Mouse (Mus musculus) lung, postnatal 0 days (tissue): ENCODE data around the gene 9530053A07Rik. TPM values are rescaled to one million over a fixed set of nuclear protein-coding genes. Genes with fewer than 3 reads are reported as not detected.
A peak's percentile ranks its signal among the peaks of the same experiment; 100 is the strongest.
"Not testable (repeated sequence)": the region's sequence is repeated elsewhere in the genome, so short reads cannot be mapped to it uniquely, and the experiment has no call there.

Experiments used
- ATAC-seq: fragments of 200-750 bp; cut with Nextera tagmentation; 2 replicates; pipeline ENCODE4 v1.8.0; 2017; ENCODE audit warnings: moderate library complexity
- DNase-seq: peaks from one replicate; pipeline ENCODE4 v3.0.0-alpha.2; 2016; ENCODE audit warnings: low spot score
- H3K27ac ChIP-seq: fragments of 300-500 bp; sonication (generic); 2 replicates; pipeline ENCODE4 v1.5.1; 2014; ENCODE audit warnings: antibody characterized with exemption, mild to moderate bottlenecking, low read length, mixed read lengths
- H3K27me3 ChIP-seq: fragments of 300-500 bp; sonication (generic); replicated peaks from 2 replicates; pipeline ENCODE4 v1.6.1; 2014; ENCODE audit warnings: low read length, mixed read lengths; ENCODE audit not compliant: insufficient read depth
- H3K36me3 ChIP-seq: fragments of 300-500 bp; sonication (generic); 2 replicates; pipeline ENCODE4 v1.6.1; 2014; ENCODE audit warnings: low read length, mixed read lengths; ENCODE audit not compliant: insufficient read depth
- H3K4me1 ChIP-seq: fragments of 300-500 bp; sonication (generic); 2 replicates; pipeline ENCODE4 v1.6.1; 2014; ENCODE audit warnings: antibody characterized with exemption, low read depth, low read length, mixed read lengths; ENCODE audit not compliant: insufficient read depth
- H3K4me2 ChIP-seq: fragments of 300-500 bp; sonication (generic); replicated peaks from 2 replicates; pipeline ENCODE4 v1.6.1; 2014; ENCODE audit warnings: low read depth, mild to moderate bottlenecking, low read length, moderate library complexity, mixed read lengths
- H3K4me3 ChIP-seq: fragments of 300-500 bp; sonication (generic); 2 replicates; pipeline ENCODE4 v1.5.1; 2014; ENCODE audit warnings: low read depth, low read length
- H3K9ac ChIP-seq: fragments of 300-500 bp; sonication (generic); replicated peaks from 2 replicates; pipeline ENCODE4 v1.6.1; 2014; ENCODE audit warnings: low read depth, mild to moderate bottlenecking
- H3K9me3 ChIP-seq: fragments of 300-500 bp; sonication (generic); 2 replicates; pipeline ENCODE4 v1.6.1; 2016; ENCODE audit warnings: low read length, mixed read lengths
- CTCF ChIP-seq: IDR thresholded peaks from 2 replicates; pipeline ENCODE4 v1.5.1; 2016; ENCODE audit warnings: antibody characterized with exemption, mild to moderate bottlenecking
- EP300 ChIP-seq: IDR thresholded peaks from 2 replicates; pipeline ENCODE4 v1.6.1; 2016; ENCODE audit warnings: antibody characterized with exemption, mild to moderate bottlenecking, control low read depth
- WGBS: fragments of 180-500 bp; shearing (Covaris S2); extraction: QIAGEN DNeasy Blood & Tissue Kit; methylation state at CpG from one replicate; pipeline ENCODE4 v1.1.7; 2014; 5-methylcytosine and 5-hydroxymethylcytosine counted together
- polyA plus RNA-seq: library from polyadenylated mRNA; unstranded; fragments of >200 nt; fragmentation: Nextera tagmentation; extraction: Ambion mirVana; gene quantifications from 2 replicates; pipeline ENCODE4 v1.2.1, GENCODE M21; 2015

9530053A07Rik gene
- 0.50 and 0.51 TPM in 2 replicates for polyA plus RNA-seq

DNA sequence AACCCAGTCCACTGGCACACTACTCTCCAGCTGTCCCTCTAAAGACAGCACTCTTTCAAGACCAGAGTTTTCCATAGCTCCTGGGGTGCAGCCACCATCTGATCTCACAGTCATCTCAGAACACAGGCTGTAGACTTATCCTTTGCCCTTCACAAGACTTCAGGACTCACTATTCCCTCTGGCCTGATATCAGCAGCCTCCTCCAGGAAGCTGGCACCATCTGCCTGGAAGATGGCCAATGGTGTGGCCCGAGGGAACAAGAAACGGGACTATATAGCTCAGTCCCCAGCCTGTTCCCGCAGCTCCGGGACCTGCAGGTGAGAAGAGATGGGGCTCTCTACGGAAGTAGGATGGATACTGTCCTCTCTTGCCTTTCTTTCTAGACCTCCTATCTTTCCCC lies at the start of gene 9530053A07Rik:
TSS of gene 9530053A07Rik (plus strand) at position 301 of the 400 bp plus-strand sequence.
- H3K4me3 ChIP-seq = no peak within 1 kb of the TSS
- 75% methylated on average over 5 of the region's 5 CpGs for WGBS
- no peak within 1 kb of the TSS for H3K9ac ChIP-seq
- ATAC-seq (no peak), DNase-seq (no peak)
- no peak within 1 kb of the TSS for H3K4me2 ChIP-seq
- no peak for TF ChIP-seq EP300
- TF ChIP-seq CTCF = no peak
- no peaks in the 10 kb centered on the region for H3K27me3 ChIP-seq
- H3K36me3 ChIP-seq = no peaks in the 10 kb centered on the region
- no peak within 1 kb of the TSS for H3K27ac ChIP-seq
- no peaks in the 10 kb centered on the region for H3K9me3 ChIP-seq
- H3K4me1 ChIP-seq = no peaks in the 10 kb centered on the region

GRCm38 (mm10) chr7:28084215-28084614 lies 45.1 kb upstream of the 9530053A07Rik start:
- Histone ChIP-seq H3K27ac (no peak overlapping the region), H3K4me3 (no peak overlapping the region), H3K4me2 (no peak overlapping the region), H3K27me3 (no peaks in the 10 kb centered on the region), H3K36me3 (no peaks in the 10 kb centered on the region), H3K4me1 (no peaks in the 10 kb centered on the region), H3K9ac (no peak overlapping the region), H3K9me3 (no peaks in the 10 kb centered on the region)
- WGBS = 71% methylated on average over 7 of the region's 7 CpGs
- TF ChIP-seq CTCF (no peak), EP300 (no peak)
- no peak for ATAC-seq
- DNase-seq = no peak

DNA sequence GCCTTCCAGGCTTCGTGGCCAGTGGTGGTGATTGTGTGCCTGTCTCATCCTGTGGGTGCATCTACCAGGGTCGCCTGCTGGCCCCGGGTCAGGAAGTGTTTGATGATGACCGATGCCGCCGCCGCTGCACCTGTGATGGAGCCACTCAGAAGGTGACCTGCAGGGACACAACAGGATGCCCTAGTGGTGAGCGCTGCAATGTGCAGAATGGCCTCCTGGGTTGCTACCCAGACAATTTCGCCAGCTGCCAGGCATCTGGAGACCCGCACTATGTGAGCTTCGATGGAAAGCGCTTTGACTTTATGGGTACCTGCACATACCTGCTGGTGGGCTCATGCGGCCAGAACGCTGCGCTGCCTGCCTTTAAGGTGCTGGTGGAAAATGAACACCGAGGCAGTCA lies 43.0 kb upstream of the 9530053A07Rik start:
- no peaks in the 10 kb centered on the region for H3K4me1 ChIP-seq
- no peak overlapping the region for H3K4me3 ChIP-seq
- H3K9me3 ChIP-seq = no peaks in the 10 kb centered on the region
- 75% methylated on average over 16 of the region's 16 CpGs for WGBS
- DNase-seq = no peak
- H3K9ac ChIP-seq = no peak overlapping the region
- no peak overlapping the region for H3K4me2 ChIP-seq
- no peaks in the 10 kb centered on the region for H3K36me3 ChIP-seq
- H3K27ac ChIP-seq = no peak overlapping the region
- no peak for ATAC-seq
- H3K27me3 ChIP-seq = no peaks in the 10 kb centered on the region
- no peak for TF ChIP-seq CTCF
- no peak for TF ChIP-seq EP300

DNA sequence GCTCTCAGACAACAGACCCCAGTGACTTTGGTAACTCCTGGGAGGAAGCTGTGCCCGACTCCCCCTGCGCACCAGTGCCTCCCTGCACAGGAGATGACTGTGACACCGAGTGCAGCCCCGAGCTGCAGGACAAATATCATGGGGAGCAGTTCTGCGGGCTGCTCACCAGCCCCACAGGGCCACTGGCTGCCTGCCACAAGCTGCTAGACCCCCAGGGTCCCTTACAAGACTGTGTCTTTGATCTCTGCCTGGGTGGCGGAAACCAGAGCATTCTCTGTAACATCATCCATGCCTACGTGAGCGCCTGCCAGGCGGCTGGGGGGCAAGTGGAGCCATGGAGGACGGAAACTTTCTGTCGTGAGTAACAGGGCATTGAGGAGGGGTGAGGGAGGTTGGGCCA lies 35.7 kb upstream of the 9530053A07Rik start:
- H3K4me2 ChIP-seq = no peak overlapping the region
- H3K27ac ChIP-seq = no peak overlapping the region
- no peaks in the 10 kb centered on the region for H3K9me3 ChIP-seq
- H3K4me3 ChIP-seq = no peak overlapping the region
- no peak for ATAC-seq
- H3K4me1 ChIP-seq = no peaks in the 10 kb centered on the region
- no peaks in the 10 kb centered on the region for H3K27me3 ChIP-seq
- no peaks in the 10 kb centered on the region for H3K36me3 ChIP-seq
- H3K9ac ChIP-seq = no peak overlapping the region
- WGBS = 38% methylated on average over 11 of the region's 11 CpGs
- TF ChIP-seq CTCF = no peak
- TF ChIP-seq EP300 = no peak
- no peak for DNase-seq

- Histone ChIP-seq H3K4me1 (no peaks in the 10 kb centered on the region), H3K4me3 (no peak overlapping the region), H3K27ac (no peak overlapping the region), H3K9ac (no peak overlapping the region), H3K36me3 (no peaks in the 10 kb centered on the region), H3K4me2 (no peak overlapping the region), H3K27me3 (no peaks in the 10 kb centered on the region), H3K9me3 (no peaks in the 10 kb centered on the region)
- TF ChIP-seq CTCF (no peak), EP300 (no peak)
- 90% methylated on average over 16 of the region's 16 CpGs for WGBS
- DNase-seq = no peak
- ATAC-seq = no peak
Measured at GRCm38 (mm10) chr7:28099101-28099500, 30.2 kb upstream of the 9530053A07Rik start.

DNA sequence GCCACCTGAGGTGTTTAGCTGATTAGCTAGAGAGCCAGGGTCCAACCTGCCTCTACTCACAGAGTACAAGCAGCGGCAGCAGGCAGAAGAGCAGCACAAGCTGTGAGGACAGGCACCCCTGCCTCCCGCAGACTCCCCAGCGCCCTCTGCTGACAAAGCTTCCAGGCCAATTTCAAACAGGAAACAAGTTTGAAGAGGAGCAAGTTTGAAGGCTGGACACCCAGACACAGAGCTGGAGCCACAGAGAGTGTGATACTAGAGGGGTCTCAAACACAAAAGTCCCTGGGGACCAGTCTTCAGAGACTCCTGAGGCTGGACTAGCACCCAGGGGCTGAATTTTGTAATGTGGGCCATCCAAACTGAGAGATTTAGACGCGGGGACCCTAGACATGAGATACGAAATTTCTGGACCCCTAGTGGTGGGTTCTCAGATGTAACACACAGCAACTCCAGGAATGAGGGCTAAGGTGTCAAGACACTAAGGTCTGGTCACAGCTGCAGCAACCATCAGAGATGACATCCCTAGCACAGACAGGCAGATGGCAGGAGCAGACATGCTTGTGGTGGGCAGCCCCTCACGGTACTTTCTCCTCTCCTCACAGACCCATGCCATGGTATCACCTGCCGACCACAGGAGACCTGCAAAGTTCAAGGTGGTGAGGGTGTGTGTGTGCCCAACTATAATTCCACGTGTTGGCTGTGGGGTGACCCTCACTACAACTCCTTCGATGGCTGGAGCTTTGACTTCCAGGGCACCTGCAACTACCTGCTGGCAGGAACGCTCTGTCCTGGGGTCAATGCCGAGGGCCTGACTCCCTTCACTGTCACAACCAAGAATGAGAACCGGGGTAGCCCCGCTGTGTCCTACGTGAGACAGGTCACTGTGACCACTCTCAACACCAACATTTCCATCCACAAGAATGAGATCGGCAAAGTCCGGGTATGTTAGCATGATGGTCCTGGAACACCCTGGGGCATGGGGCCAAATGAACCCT lies 28.4 kb upstream of the 9530053A07Rik start:
- no peaks in the 10 kb centered on the region for H3K4me1 ChIP-seq
- no peaks in the 10 kb centered on the region for H3K36me3 ChIP-seq
- H3K4me3 ChIP-seq = no peak overlapping the region
- no peak for ATAC-seq
- H3K4me2 ChIP-seq = no peak overlapping the region
- H3K27ac ChIP-seq = no peak overlapping the region
- 67% methylated on average over 17 of the region's 17 CpGs for whole genome bisulfite sequencing
- H3K9me3 ChIP-seq = no peaks in the 10 kb centered on the region
- peak; percentile 24 for DNase-seq
- TF ChIP-seq CTCF (peak; percentile 68), EP300 (no peak)
- no peaks in the 10 kb centered on the region for H3K27me3 ChIP-seq
- no peak overlapping the region for H3K9ac ChIP-seq

DNA sequence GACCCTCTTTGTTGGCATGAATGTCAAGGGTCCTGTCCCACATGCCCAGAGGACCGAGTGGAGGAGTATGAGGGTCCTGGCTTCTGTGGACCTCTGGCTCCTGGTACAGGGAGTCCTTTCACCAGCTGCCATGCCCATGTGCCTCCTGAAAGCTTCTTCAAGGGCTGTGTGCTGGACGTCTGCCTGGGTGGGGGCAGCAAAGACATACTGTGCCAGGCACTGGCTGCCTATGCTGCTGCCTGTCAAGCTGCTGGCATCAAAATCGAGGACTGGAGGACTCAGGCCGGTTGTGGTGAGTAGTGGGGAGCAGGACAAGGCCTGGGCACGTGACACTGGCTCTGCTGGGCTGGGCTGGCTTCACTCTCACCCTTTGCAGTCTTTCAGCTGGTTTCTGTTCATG lies 26.3 kb upstream of the 9530053A07Rik start:
- not testable (repeated sequence) for H3K27me3 ChIP-seq, DNase-seq, H3K9ac ChIP-seq, H3K9me3 ChIP-seq, H3K4me2 ChIP-seq, ATAC-seq, H3K4me3 ChIP-seq, H3K4me1 ChIP-seq, H3K36me3 ChIP-seq, H3K27ac ChIP-seq
- whole genome bisulfite sequencing = 37% methylated on average over 5 of the region's 5 CpGs
